Mouse (Mus musculus): Measurements from ENCODE around the gene Hdac7. TPM values are rescaled to one million over a fixed set of nuclear protein-coding genes. Genes with fewer than 3 reads are reported as not detected.
A peak's percentile ranks its signal among the peaks of the same experiment; 100 is the strongest.

Gene Hdac7
- total RNA-seq, 2 experiments from 2014 or later, result 24.5 to 40.3 TPM

DNA sequence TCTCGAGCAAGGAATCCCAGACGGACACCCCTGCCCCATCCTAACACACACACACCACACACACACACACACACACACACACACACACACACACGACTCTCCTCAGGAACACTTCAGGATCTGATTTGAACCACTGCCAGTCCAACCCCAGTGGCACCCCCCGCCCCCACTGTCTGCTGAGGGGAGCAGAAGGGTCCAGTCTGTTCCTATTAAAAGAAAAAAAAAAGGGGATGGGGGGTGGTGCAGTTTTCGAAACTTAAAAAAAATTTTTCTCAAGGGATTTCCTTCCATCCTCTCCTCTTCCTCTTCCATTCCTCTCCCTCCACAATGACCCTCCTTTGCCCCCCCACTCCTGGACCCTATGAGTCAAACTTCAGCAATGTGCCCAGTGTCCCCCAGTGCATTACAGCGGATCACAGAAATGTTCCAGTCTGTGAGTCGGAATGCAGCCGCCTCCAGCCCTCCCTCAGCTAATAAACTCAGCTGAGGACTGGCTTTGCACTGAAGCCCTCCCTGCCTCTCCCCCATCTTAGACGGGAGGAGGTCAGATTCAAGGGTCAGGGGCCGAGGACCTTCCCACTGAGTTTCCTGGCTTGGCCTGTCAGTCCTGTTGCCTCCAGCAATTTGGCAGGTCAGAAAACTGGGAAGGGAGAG is 12.2 kb downstream of the Hdac7 start:
- DNase-seq, result no peak

DNA sequence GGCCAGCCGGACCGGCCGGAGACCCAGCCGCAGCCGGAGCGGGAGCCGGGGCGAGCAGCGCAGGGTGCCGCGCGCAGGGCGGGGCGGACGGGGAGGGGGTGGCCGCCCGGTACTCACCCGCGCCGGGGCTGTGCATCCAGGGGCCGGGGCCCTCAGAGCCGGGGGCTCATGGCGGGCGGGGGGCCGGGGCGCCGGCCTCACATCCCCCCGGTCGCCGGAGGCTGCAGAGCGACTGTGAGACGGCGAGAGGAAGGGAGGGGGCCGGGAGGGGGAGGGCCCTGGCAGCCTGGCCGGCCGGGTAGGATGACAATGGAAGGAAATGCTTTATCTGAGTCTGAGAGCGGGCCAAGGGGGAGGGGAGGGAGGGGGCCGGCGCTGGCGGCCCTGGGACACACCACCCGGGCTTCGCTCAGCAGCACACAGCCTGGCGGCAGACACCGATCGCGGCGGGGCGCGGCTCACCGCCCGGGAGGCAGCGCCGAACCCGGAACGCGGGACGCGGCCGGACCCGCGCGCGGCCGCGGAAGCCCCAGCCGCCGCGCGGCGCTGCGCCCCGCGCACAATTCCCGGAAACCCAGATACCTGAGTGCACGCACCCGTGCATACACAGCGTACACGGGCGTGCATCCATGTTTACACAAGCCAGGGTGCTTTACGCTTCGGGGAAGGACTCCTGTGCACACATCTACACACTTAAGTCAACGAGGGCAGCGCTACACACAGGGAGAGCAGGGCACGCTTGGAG is 12.9 kb downstream of the Hdac7 start:
- DNase-seq, result peak; percentile 67

DNA sequence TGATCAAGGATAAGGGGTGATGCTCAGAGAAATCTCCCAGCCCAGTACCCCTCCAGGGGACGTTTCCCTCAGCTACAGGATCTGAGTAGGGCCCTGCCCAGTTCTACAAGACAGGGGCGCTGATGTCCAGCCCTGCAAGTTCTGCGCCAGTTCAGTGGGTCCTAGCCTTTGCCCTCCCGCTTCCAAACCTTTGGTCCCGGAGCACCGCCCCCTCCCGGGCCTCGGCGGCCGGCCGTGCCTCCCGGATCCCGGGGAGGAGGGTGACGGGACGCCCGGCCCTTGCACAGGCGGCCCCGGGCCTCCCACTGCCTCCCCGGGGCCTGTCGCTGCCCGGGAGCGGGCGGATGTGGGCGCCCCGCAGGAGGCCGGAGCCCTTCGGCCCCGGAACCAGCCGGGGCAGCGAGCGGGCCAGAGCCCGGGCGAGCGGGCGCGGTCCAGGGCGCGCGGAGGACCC is 13.5 kb downstream of the Hdac7 start:
- peak; percentile 60 for DNase-seq

DNA sequence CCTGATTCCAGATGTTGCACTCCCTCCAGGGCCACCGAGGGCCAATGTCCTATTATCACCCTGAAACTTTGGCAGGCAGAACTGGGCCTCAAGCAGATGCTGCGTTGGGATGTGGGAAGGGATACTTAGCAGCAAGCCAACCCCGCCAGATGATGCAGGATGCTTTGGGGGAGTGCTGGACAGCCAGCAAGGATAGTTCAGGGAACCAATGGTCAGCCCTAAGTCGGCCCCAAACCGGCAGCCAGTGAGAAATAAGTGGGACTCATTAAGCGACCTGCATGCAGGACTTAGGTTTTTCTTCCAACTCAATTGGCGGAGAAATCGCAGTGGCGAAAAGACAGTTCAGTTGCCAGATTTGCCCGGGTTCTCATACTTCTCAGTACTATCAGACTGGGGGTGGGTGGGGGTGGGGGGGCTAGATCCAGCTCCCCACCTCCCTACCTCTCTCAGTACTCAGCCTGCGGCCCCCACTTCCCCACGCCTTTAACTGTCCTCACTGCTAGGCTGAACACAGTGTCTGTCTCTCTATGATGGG is 14.0 kb downstream of the Hdac7 start:
- no peak for DNase-seq

DNA sequence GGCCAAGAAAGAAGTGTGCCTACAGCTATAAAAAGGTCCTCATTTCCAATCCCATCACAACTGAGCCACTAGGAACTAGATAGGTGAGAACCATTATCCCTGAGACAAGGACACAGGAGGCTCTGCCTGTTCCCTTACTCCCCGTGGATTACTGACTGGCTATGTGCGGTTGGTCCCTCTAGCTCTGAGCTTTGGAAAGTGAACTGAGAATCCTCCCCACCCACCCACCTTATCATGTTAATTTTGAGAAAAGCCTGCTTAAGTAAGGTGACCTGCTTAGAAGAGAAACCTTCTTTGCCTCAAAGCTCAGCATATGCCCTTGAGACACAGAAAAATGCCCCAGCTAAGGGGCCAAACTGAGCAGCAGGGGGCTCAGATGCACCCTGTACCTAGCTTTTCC is 14.9 kb downstream of the Hdac7 start:
- no peak for DNase-seq

DNA sequence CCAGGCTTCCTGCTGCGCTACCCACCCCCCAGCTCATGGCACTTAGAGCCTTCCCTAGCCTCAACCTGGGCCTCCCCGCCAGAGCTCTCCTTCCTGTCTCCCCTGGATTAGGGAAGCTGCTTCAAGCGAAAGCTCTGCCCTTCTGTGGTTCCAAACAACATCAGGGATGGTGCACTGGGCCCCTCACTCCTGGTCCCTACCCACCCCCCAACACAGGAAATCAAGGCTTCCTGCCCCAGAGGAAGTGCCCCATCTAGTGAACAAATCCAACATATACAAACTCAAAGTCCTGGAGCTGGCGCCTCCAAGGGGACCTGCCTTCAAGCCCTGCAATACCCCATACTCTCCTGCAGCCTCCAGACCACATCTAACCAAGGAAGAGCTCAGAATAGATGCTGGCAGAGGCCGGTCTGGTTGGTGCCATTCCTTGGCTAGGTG is 15.4 kb downstream of the Hdac7 start:
- DNase-seq, result no peak

DNA sequence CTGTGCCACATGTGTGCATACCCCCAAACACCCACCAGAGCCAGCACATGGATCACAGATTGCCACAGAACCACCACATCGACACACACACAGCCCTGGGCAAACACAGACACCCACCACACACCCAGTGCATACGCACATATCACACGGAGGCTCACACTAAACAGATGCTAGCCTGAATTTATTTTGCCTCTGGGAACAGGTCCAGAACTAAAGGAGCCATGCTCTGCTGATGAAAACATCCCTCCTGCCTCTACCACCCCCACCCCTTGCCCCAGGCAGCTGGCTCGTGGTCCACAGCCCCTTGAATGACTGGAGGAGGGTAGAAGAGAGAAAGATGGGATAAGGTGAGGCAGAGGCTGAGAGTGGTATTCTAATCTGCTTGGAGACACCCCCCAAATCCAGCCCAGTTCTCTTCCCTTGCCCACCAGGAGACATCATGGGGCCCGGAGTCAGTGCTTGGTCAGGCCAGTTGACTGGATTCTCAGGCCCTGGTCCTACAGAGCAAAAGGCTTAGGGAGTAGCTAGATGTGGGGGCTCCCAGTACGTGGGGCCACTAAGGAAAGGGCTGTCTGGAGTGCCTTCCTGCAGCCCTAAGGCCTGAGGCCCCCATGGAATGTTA is 16.0 kb downstream of the Hdac7 start:
- DNase-seq, result no peak

DNA sequence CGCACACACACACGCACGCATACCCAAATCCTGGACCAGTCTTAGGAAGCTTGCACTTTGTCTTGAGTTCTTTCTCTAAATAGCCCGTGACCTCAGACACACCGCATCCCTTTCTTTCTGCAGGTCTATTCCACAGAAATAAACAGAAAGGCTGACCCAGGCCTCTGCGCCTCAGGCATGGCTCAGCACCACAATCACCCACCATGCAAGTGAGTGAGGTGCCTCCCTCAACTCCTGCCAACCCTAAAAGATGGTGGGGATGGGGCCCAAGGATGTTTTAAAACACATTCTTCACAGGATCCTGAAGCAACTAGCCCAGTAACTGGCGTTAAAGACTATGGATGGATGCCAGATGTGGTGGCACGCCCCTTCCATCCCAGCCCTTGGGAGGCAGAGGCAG is 16.9 kb downstream of the Hdac7 start:
- DNase-seq, result no peak

DNA sequence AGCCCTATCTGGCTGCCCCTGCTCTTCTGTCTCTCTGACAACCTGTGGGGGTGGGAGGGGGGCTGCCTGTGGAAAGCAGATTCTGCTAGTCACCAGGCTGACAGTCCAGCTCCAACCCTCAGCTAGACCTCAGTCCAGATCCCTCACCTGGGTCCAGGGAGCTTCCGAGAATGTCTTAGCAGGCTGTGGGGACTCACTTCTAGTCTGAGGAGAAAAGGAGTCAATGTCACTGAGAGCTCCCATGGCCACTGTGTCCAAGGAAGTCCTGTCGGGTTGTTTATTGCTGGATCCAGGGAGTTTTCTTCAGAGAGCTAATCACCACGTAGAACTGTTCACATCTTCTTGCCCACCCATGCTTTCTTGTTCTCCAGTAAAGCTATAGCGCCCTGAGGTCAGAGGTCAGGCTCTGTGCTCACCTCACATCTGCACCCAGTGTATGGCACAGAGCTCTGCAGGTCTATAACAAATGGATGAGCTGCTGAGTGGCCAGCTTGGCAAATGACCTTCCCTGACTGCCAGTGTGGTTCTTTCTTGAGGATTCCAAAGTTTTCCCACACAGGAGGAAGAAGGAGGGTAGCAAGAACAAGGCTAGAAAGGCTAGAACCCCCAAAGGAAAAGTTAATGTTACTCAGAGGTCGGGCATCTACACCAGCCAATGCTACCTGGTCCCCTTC is 17.6 kb downstream of the Hdac7 start:
- no peak for DNase-seq

DNA sequence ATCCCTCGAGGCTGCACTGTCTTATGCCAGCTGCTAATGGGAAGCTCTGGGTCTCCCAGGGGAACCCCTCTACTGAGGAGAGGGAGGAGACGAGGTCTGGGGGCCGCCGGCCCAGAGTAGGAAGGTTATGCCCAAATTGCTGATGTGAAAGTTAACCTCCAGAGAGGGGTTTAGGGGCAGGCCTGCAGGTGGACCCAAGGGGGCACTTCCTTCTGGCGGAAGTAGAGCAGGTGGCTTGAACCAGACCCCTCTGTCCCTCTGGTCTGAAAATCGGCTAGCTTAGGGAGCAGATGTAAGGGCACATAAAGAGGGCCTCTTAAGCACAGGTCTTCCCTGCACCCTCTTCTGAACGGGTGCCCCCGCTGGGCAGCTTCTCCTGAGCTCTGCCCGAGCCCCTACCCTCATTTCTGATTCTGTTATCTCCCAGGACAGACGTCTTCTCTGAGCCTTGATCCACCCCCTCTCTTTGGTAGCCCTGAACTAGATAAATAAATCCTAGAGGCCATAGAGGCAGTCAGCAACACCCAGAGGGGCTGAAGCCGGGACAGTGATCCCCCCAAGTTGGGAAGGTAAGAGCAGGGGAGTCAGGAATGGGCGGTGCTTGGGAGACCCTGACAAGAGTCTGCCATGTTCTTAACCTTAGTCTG is 18.2 kb downstream of the Hdac7 start:
- DNase-seq, result no peak

DNA sequence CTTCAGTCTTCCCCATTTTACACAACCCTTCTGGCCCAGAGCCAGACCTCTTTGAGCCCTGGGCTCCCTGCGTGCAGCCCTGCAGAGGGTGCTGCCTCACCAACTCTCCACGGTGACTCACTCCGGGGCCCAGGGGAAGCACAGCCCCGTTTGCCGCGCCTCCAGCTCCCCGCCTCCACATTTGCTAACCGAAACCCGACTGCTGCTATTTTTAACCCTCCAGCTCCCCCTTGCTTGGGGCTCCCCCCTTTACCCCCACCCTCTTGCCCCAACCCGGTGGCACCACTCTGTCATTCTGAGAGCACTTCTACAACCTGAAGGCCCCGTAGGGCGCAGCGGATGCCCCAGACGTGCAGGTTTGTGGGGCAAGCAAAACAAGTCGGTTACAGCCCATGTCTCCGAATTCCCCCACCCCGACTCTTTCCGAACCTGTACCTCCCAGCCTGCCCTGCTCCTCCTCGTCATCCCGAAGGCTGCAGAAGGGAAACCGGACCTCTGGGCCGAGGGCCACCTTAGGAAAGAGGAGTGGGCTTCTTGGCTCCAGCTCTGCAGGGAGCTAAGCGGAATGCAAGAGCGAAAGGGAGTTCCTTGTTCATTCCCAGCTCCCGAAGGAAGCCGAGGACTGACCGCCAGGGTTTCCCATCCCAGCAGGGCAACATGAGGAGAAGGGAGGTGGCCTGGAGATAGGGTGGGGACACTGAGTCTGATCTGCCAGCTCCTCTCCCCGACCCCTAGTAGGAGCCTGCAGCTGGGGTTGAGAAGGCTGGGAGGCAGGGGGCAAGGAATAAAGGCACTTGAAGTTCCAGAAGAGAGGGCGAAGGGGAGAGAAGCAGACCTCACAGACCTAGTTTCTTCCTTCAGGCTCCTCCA is 19.0 kb downstream of the Hdac7 start:
- peak; percentile 82 for DNase-seq

DNA sequence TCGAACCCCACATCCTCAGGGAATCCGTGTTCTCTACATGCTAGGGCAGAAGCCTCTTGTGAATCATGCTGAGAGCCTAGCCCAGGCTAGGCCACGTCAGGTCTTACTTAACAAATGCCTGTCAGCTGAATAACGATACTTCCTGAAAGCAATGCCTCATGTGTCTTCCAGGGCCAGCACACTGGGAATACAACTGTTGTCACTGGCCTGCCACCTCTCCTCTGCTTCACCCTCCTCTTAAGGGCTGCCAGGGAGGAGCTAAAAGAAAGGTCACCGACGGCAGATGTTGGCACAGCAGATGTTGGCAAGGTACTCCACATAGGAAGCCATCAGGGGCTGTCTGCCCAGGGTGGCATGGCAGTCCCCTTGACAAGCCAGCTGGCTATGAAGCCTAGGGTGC is 20.3 kb downstream of the Hdac7 start:
- DNase-seq, result no peak

DNA sequence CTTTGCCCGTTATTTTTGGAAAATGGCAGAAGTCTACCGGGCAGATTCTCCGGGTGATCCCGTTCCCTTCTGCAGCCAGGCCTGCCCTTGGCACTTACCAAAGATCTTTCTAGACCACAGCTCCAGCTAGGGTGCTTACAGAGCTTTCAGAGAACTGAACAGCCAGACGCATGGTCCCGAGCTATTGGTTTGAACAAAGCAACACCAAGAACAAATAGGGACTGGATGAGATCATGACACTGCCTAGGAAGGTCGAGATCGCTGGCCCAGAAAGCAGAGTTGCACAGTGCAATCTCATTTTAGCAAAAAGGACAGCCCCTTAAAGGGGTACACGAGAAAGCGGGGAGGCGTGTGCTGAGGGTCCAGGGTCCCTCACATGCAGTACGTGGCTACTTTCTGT is 20.8 kb downstream of the Hdac7 start:
- DNase-seq, result no peak

DNA sequence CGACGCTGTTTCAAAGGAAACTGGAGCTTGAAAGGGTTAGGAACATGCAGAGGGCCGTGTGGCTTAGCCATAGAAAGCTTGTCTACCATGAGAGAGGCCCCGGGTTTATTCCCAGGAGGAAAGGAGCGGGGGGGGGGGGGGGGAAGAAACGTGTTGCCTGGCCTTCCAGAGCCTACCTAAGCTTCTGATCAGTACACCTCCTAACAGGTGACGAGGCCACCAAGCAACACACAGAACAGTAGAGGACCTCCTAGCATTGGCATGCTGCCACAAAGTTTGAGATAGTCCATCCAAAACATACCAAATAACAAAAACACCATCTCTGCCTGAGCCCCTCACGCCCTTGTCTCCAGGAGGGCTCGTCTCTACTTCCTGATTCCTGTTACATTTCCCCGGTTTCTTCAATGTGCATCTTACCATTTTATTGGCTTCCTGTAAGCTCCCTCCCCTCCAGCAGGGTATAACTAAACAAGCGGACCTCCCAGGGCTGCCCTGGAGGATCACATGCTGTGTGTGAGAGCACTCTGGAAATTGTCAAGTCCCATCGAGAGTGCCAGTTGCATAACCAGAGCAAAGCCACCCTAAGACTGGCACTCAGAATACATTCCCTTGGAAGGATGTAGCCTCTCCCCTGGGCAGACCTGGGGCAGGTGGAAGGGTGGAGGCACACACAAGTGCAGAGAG is 21.6 kb downstream of the Hdac7 start:
- no peak for DNase-seq

DNA sequence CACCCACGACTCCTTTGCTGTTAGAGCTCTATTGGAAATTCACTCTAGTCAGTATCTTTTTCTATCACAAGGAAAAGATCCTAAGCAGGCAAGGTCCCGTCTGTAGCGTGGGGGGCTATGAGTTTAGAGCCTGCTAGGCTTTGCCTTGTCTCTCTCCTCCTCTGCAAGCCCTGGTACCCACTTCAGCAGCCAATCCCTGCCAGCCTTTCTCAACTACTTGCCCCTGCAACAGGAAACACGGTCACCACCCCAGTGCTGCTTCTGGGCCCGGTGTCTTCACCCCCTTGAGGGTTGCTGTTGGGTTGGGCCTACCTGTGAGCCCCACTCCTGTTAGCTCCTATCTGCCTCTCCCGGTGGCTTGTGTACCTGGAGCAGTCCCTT is 22.3 kb downstream of the Hdac7 start:
- no peak for DNase-seq

DNA sequence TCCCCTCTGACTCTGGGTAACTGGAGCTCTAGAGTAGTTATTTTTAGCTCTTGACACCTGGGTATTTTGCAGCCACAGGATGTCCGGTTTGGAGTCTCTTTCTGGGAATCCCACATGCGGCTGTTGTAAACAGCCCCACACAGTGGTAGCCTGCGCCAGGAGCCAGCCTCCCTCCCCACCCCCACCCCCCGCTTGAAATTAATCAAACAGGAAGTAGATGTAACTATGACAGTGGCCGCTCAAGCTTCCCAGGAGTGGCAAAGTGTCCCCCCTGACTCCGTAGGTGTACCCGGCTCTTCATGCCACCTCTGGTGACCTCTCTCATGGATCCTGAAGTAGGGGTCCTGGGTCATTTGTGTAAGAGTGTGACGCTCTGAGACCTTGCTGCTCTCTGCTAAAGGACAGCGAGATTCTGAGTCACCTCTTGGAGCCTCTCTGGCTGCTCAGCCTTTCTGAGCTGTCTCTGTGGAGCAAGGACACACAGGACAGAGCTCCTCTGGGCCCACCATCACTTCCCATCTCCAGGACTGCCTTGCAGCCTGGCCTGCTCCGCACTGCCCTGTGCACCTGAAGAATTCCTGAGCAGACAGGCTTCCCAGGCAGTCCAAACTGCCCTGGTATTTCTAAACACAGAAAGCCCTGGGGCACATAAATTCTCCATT is 22.9 kb downstream of the Hdac7 start:
- DNase-seq, result no peak

DNA sequence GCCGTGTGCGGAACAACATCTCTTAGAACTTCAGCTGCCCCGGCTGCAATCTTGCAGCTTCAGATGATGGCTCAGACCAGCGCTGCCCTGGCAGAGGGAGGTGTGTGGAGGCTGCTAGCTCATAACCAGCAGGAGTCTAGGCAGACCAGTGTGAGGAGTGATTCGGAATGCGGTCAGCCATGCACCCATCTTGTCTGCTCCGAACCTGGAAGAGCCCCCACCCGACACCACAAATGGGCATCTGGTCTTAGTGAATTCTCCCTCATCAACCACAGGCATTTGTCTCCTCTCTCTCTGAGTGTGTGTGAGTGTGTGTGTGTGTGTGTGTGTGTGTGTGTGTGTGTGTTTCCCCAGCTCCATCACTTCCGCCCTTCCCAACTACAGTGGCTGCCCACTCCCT is 24.4 kb downstream of the Hdac7 start:
- DNase-seq, result no peak

DNA sequence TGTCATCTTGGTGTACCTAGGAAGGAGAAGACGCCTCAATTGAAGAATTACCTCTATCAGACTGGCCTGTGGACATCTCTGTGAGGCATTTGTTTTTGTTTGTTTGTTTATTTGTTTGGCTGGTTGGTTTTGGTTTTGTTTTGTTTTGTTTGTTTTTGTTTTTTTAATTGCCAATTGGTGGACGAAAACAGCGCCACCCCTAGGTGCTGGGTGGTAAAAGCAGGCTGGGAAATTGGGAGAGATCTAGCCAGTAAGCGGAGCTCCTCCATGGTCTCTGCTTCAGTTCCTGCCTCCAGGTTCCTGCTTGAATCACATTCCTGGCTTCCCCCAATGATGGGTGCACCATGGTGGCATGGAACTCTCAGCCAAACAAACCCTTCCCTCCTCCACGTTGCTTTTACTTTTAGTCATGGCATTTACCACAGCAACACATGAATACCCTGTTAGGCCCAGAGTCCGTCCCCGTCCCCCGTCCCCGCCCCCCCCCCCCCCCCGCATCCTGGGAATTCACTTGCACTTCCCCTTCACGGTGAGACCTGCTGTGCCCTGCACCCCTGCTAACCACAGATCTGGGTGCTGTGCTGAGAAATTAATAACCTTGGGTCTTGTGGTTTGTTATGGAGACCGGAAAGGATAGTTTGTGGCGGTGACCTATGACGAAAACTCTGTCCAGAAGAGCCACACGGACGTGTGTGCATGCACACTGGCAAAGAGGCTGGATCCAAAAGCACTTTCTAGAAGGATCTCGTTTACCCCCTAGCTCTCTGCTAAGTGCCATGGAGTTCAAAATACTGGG is 27.9 kb downstream of the Hdac7 start:
- DNase-seq, result no peak

DNA sequence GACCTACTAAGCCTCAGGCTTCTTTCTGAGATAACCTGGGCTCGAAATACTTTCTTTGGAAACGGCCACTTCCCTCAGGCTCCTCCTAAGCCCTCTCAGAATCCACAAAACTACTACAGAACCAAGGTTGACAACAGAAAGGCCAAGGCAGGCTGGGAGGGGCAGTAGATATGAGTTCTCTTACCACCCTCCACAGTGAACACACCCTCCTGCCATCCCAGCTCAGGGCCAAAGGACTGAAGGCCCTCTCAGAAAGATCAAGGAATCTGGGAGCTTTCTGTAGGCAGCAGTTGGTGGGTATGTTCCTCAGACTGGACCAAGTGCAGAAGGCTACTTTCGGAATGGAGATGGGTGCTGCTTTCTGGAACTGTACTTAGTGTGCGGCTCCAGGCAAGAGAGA is 29.0 kb downstream of the Hdac7 start:
- no peak for DNase-seq

All from gastrocnemius, postnatal 10 days (tissue).